Mouse (Mus musculus): ENCODE measurements around the gene Nol8. TPM values are rescaled to one million over a fixed set of nuclear protein-coding genes. Genes with fewer than 3 reads are reported as not detected.
A peak's percentile ranks its signal among the peaks of the same experiment; 100 is the strongest.

Gene Nol8
- total RNA-seq (2021), result 10 to 100 TPM; 19.3 to 19.4 TPM
- 1.4 and 3.2 TPM in 2 replicates for polyA plus RNA-seq (2012; rRNA removed)
- long read RNA-seq, full-length matches to known transcripts, result 4 of 7 reads
- long read RNA-seq, partial matches to known transcripts, result 2 of 7 reads
- long read RNA-seq, other reads (novel, unspliced or antisense), result 1 of 7 reads

DNA sequence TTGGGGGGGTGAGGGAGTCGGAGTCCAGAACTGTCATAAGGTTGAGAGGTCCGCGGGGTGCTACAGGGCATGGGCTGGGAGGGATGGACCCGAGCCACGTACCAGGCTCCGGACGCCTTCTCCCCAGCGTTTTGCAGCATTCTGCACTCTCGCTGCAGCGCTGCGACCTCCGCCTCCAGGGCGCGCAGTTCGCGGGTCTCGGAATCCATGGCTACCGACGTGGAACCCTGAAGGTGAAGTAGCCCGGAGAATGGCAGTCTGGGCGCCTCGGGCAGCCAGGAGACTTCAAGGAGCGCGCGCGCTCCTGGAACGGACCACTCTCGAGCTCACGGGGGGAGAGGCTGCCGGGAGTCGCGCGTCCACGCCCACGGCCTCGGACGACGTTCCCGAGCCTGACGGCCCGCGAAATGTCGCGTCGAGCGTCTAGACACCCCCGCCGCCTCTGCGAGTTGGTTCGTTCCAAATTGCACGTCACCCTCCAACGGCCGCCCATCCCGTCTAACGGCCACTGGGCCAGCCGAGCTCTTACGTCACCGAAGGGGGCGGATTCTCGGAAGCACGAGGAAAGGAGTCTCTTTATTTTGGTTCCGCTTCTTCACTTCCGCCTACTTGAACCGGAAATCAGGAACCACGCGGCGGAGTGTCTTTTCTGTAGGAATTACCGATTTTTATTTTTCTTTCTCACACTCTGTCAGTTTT is at the start of gene Nol8, which contains the start of gene Cenpp:
Gene Nol8 (plus strand): TSS at position 598 of the 699 bp plus-strand sequence.
Gene Cenpp (minus strand): TSS at position 305 of the 699 bp plus-strand sequence.
- under 1% methylated on average over 68 of the region's 68 CpGs for WGBS
- no peak for TF ChIP-seq CTCF (IDR thresholded peaks at IDR 0.05)
- peak; percentile 48; the same call in 1 of the 2 replicates for TF ChIP-seq EP300 (IDR thresholded peaks at IDR 0.05; ENCODE audit: insufficient read depth, low read depth, low read length)
- intact Hi-C loops (cut with DNase I), result loop anchor here (5.0 kb wide), 1 partner anchor 435 kb away; the partner anchor contains the start of gene Card19
- Histone ChIP-seq H3K79me2 (replicated peaks; ENCODE audit: control insufficient read depth, insufficient read depth, low read length) (no peaks in the 10 kb centered on the region), H3K36me3 (ENCODE audit: control insufficient read depth, insufficient read depth, low read length) (no peaks in the 10 kb centered on the region; the same call in 1 of the 2 replicates), H3K4me3 (peak within 1 kb of the TSS; percentile 76), H3K27ac (peak within 1 kb of the TSS; percentile 83), H3K9ac (ENCODE audit: low read depth, low read length) (peak within 1 kb of the TSS; percentile 85), H3K27me3 (ENCODE audit: control insufficient read depth, insufficient read depth, low read length) (no peaks in the 10 kb centered on the region), H3K4me1 (ENCODE audit: control insufficient read depth, insufficient read depth, low read length) (peaks cover 2% of the 10 kb centered on the region; the same call in 1 of the 2 replicates)
- DNase-seq, result peak; percentile 98 to 99

DNA sequence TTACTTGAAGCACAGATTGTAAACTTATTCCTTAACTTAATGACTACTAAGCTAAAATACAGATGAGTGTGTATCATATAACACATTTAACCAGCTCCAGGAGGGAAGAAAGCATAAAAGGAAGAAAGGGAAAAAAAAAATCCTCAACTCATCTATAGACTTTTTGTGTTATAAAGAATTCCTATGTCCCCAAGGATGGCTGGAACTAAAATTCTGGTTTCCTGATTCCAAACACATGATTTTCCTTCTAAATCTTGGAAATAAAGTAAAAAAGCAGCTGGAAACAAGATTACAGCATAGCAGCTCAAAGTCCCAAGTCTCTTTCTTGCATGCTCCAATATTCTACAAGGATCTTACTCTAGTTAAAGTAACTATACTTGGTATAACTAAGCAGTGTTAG is 49.3 kb upstream of the Nol8 start:
- intact Hi-C loops (cut with DNase I), result no loop called here
- Histone ChIP-seq H3K27me3 (ENCODE audit: control insufficient read depth, insufficient read depth, low read length) (no peaks in the 10 kb centered on the region), H3K4me1 (ENCODE audit: control insufficient read depth, insufficient read depth, low read length) (no peaks in the 10 kb centered on the region), H3K9ac (ENCODE audit: low read depth, low read length) (no peak overlapping the region), H3K4me3 (no peak overlapping the region), H3K79me2 (replicated peaks; ENCODE audit: control insufficient read depth, insufficient read depth, low read length) (no peaks in the 10 kb centered on the region), H3K27ac (no peak overlapping the region), H3K36me3 (ENCODE audit: control insufficient read depth, insufficient read depth, low read length) (no peaks in the 10 kb centered on the region)
- no peak for DNase-seq
- TF ChIP-seq EP300 (IDR thresholded peaks at IDR 0.05; ENCODE audit: insufficient read depth, low read depth, low read length) (no peak), POLR2A (IDR thresholded peaks at IDR 0.05; ENCODE audit: insufficient read depth, low read depth, low read length) (no peak), CTCF (IDR thresholded peaks at IDR 0.05) (no peak)

DNA sequence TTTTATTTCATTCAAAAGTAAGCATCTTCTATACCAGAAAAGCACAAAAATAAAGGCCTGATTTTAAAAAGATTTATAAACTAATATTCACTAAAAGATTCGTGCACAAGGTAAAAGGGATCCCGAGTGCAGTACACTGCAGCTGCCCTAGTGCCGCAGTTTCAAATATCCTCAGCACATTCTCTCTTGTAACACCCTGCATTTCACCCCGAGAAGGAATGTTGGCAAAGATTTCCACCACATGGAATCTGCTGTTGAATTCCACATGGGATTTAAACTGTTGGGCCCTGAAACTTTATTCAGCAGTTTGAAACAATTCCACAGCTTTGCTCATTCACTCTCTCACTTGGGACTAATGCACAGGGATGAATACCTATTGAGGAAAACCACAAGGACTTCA is 45.2 kb upstream of the Nol8 start, which contains the start of gene Ogn:
Gene Ogn (plus strand): TSS at position 333 of the 400 bp plus-strand sequence.
- peak within 1 kb of the TSS; percentile 82 for H3K27ac ChIP-seq
- intact Hi-C loops (cut with DNase I), result no loop called here
- TF ChIP-seq EP300 (IDR thresholded peaks at IDR 0.05; ENCODE audit: insufficient read depth, low read depth, low read length), result no peak
- TF ChIP-seq POLR2A (IDR thresholded peaks at IDR 0.05; ENCODE audit: insufficient read depth, low read depth, low read length), result no peak
- 0 out of 2 replicates have a peak, but pooled peaks have one; percentile 25 for TF ChIP-seq CTCF (IDR thresholded peaks at IDR 0.05)
- no peaks in the 10 kb centered on the region for H3K27me3 ChIP-seq (ENCODE audit: control insufficient read depth, insufficient read depth, low read length)
- DNase-seq, result peak; percentile 26 to 58
- peak within 1 kb of the TSS; percentile 36 for H3K4me3 ChIP-seq
- H3K4me1 ChIP-seq (ENCODE audit: control insufficient read depth, insufficient read depth, low read length), result peaks cover 1% of the 10 kb centered on the region
- no peaks in the 10 kb centered on the region for H3K79me2 ChIP-seq (replicated peaks; ENCODE audit: control insufficient read depth, insufficient read depth, low read length)
- WGBS, result 46% methylated on average over 4 of the region's 4 CpGs
- peak within 1 kb of the TSS; percentile 78; the same call in 1 of the 2 replicates for H3K9ac ChIP-seq (ENCODE audit: low read depth, low read length)
- H3K36me3 ChIP-seq (ENCODE audit: control insufficient read depth, insufficient read depth, low read length), result peaks cover 4% of the 10 kb centered on the region

DNA sequence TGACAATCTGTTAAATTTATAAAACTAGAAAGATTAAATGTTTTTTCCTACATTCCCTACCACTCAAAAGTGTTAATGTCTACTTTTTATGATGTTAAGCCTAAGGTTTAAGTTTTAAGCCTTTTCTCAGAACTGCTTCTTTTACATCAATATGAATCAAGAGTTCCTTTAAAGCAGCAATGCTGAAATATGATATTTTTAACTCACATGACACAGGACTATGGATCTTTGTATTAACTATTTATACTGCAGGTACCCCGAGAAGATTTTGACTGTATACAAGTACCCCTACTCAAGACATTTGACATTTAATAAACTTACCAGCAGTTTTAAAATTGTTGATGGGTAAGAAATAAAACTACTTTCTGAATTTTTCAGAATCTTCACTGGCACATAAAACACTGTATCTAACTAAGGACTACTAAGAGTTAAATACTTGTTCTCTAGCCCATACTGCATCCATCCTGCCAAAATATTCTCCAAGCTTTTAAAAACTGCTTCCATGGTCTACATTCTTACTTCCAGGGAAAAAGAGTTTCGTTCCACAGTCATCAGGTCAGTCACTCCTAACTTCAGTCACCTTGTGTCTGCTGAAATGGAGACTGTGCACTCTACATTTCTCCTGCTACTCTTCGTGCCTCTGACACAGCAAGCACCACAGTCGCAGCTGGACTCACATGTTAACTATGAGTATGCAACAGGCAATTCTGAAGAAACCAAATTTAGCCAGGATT is 44.1 kb upstream of the Nol8 start:
- Histone ChIP-seq H3K27ac (peak overlapping the region; percentile 82), H3K36me3 (ENCODE audit: control insufficient read depth, insufficient read depth, low read length) (peaks cover 4% of the 10 kb centered on the region), H3K4me1 (ENCODE audit: control insufficient read depth, insufficient read depth, low read length) (peaks cover 3% of the 10 kb centered on the region), H3K79me2 (replicated peaks; ENCODE audit: control insufficient read depth, insufficient read depth, low read length) (no peaks in the 10 kb centered on the region), H3K27me3 (ENCODE audit: control insufficient read depth, insufficient read depth, low read length) (no peaks in the 10 kb centered on the region), H3K9ac (ENCODE audit: low read depth, low read length) (peak overlapping the region; percentile 78), H3K4me3 (peak overlapping the region; percentile 36)
- 48% methylated on average over 4 of the region's 4 CpGs for WGBS
- intact Hi-C loops (cut with DNase I), result no loop called here
- DNase-seq, result peak in 1 of 2 experiments; percentile 22
- TF ChIP-seq POLR2A (IDR thresholded peaks at IDR 0.05; ENCODE audit: insufficient read depth, low read depth, low read length) (no peak), EP300 (IDR thresholded peaks at IDR 0.05; ENCODE audit: insufficient read depth, low read depth, low read length) (no peak), CTCF (IDR thresholded peaks at IDR 0.05) (no peak)

DNA sequence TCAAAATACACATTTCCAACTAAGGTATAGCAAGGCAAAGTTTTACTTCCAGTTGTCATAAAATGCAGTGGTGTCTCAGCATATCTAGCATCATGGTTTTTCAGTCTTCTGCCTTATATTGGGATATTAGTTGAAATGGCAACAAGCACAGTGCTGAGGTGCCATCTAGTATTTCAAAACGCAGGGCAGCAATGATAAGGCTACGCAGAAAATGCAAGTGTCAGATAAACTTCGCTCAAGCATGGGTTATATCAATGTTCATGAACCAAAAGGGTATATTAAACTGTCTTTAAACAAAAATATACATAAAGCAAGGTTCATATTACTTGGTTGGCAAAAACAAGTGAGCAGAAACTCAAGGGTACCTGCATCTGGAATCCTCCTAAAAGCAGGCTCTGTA is 35.9 kb upstream of the Nol8 start:
- no peak overlapping the region for H3K27ac ChIP-seq
- peaks cover 7% of the 10 kb centered on the region for H3K4me1 ChIP-seq (ENCODE audit: control insufficient read depth, insufficient read depth, low read length)
- 80% methylated on average over 3 of the region's 3 CpGs for WGBS

More for the DNA sequence above, 35.9 kb upstream of the Nol8 start:
- intact Hi-C loops (cut with DNase I), result no loop called here
- no peak for TF ChIP-seq CTCF (IDR thresholded peaks at IDR 0.05)
- no peak for TF ChIP-seq POLR2A (IDR thresholded peaks at IDR 0.05; ENCODE audit: insufficient read depth, low read depth, low read length)
- TF ChIP-seq EP300 (IDR thresholded peaks at IDR 0.05; ENCODE audit: insufficient read depth, low read depth, low read length), result no peak
- H3K27me3 ChIP-seq (ENCODE audit: control insufficient read depth, insufficient read depth, low read length), result no peaks in the 10 kb centered on the region
- no peak overlapping the region for H3K9ac ChIP-seq (ENCODE audit: low read depth, low read length)
- no peaks in the 10 kb centered on the region for H3K79me2 ChIP-seq (replicated peaks; ENCODE audit: control insufficient read depth, insufficient read depth, low read length)
- DNase-seq, result no peak
- no peak overlapping the region for H3K4me3 ChIP-seq
- H3K36me3 ChIP-seq (ENCODE audit: control insufficient read depth, insufficient read depth, low read length), result peaks cover 22% of the 10 kb centered on the region
